Mouse (Mus musculus) retina, embryonic 14.5 days (tissue): ENCODE data around the gene Prrg2.

ENCODE experiments used
- DNase-seq: peaks from one replicate; pipeline ENCODE4 v3.0.0-alpha.2; 2015; ENCODE audit warnings: low spot score

Gene Prrg2

DNA sequence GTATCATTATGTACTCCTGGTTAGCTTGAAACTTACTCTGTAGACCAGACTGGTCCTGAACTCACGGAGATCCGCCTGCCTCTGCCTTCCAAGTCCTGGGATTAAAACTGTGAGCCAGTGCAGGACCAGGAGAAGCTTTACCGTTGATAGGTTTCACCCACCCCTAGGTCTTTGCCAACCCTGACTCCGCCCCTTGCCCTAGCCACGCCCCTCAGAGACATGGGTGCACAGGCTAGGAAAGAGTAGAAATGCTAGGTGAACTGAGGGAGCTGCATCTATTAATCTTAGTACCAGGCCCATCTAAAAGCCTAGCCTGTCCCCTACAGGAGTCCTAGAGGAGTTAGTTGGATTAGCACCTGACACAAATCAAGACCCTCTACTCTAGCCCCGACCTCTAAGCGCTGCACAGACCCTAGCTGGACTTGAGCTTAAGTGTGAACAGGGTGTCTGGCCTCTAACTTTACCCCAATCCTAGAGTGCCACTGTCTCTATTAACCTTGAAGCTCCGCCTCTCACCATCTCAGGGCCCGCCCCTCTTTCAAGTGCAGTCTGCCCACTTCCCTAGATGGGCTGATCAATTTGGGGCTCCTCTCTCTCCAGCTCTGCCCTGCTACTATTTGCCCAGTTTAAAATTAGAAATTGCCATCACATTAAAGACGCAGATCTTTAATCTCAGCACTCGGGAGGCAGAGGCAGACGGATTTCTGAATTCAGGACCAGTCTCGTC lies 27.9 kb upstream of the Prrg2 start:
- DNase-seq = no peak

DNA sequence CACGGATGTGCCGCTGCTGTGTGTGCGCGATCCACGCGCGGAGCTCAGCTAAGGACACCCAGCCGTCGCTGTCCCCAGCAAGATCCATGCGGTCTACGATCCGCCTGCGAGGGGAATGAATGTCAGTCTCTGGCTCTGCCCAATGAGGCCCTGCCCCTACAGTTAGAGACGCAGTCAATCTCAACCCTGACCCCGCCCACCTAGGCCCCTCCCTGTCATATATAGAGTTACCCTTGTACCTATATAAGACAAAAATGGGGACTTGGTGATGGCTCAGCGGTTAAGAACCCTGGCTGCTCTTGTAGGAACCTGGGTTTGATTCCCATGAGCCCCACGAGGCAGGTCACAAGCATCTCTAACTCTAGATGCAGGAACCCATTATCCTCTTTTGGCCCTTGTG lies 26.1 kb upstream of the Prrg2 start:
- no peak for DNase-seq

DNA sequence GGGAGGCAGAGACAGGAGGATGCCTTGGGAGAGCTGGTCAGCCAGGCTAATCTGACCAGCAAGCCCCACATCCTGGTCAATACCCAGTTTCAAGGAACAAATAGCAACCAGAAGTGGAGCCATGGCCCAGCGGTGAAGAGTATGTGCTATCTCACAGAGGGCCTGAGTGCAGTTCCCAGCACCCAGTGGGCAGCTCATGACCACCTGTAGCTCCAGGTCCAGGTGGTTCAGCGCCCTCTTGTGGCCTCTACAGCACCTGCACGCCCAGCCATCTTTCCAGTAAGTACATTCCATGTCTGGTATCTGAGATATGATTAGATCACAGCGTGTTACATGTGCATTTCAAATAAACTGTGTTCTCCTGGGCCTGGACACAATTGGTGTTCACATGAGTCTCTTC lies 23.6 kb upstream of the Prrg2 start:
- DNase-seq = no peak

DNA sequence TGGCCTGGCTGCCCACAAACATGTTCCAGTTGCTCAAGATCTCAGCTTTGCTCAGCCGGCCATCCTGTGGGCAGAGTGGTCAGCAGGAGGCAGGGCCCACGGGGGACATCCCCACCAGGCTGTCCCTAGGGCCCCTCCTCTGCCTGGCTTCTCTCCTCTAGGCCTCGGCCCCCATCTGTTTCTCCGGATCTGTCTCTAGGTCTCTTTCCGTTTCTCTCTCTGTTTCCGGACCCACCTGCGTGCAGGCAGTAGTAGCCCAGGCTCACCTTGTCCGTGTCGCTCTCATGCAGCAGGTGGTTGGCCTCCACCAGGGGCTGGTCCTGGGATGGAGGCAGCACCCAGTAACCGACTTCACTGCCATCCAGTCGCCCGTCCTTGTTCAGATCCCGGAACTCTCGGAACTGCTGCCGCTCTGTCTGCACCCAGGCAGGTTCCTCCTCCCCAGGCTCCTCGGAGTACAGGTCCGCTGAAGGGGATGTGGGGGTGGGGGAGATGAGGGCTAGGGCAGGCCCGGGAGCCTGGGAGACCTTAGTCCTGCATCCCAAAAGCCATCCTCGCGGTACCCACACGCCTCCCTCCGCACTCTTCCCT lies 20.9 kb upstream of the Prrg2 start:
- no peak for DNase-seq

DNA sequence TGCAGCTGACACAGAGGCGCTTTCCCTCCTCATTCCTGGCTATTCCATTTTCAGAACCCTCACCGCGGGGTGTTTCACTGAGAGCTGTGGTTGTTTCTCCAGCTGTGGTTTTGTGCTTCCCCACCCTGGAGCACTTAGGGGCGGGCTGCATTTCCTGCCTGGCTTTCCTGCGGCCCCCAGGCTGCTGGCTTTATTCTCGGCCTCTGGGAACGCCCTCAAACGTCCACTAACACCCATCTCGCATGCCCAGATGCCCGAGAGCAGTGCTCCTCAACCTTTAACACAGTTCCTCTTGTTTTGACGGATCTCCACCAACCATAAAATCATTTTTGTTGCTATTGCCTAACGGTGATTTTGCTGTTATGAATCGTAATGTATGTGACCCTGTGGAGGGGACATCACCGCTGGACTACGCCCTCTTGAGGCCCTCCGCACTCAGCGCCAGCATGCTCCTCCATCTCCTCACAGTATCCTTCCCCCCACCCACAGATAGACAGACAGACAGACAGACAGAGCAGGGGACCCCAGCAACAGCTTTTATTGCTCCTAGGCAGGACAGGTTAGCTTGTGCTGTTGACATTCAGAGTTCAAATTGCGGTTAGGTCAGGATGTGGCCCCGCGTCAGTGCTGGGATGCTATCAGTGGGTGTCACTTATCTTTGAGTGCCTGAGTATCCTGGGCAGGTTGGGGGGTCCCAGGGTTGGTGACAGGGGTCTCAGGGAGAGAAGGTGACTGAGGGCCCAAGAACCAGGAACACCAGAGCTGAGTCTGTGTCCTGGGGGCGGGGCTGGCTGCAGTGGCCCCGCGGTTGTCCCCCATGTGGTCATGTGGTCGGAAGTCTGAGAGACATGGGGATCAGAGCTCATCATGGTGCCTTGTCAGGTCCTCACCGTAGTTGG lies 20.2 kb upstream of the Prrg2 start:
- DNase-seq = no peak

DNA sequence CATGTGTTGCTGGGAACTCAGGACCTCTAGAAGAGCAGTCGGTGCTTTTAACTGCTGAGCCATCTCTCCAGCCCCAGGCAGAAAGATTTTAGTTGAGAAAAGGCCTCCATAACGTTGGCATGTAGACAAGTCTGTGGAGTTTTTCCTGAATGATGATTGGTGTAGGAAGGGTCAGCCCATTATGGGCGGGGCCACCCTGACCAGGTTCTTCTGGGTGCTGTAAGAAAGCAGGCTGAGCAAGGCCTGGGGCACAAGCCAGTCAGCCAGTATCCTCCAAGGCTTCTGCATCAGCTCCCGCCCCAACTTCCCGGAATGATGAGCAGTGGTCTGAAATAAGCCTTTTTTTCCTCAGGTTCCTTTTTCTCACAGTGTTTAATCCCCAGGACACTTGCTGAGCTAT lies 18.5 kb upstream of the Prrg2 start:
- DNase-seq = no peak

DNA sequence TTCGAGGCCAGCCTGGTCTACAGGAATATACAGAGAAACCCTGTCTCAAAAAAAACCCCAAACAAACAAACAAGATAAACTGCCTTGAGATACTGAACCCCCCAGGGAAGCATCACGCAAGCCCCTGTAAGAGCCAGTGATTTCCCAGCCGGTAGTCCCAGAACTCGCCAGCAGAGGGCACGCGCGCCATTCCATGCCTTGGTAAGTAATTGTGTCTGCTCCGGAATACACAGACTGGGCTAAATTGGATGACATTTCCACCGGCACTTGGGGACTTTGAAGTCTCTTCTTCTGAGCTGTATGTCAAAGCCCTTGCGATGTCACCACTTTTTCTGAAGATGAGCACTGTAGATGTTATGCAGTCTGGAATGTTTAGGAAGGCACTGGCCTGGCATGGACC lies 17.4 kb upstream of the Prrg2 start:
- DNase-seq = peak; percentile 97

DNA sequence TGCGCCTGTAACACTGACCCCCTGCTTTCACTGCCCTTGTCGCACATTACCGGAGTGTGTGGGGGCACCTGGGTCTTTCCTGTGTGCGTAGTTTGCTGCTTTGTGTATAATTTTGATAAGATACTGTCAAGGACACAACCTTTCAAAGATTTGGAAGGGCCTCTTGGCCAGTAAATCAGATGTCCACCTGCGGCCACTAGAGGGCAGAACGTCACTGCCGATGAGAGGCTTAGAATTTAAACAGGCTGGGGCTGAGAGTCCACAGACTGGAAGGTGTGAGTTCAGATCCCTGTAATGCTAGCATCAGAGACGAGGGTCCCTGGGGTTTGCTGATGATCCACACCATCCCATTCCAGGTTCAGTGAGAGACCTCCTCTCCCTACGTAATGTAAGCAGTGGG lies 16.0 kb upstream of the Prrg2 start:
- DNase-seq = peak; percentile 80

DNA sequence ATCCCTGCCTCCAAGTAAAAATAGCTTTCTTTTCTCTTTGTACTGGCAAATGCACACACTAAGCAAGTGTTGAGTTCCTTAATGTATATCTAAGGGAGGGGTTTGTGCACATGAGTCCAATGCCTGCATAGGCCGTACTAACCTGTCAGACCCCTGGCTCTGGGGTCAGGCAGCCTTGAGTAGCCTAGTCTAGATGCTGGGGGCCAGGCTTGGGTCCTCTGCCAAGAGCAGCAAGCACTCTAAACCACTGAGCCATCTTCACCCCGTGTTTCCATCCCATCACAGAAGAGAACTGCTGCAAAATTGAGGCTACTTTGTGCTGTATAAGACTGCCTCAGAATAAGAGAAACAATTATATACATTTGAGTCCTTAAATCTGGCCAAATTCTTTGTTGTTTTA lies 15.4 kb upstream of the Prrg2 start:
- no peak for DNase-seq

DNA sequence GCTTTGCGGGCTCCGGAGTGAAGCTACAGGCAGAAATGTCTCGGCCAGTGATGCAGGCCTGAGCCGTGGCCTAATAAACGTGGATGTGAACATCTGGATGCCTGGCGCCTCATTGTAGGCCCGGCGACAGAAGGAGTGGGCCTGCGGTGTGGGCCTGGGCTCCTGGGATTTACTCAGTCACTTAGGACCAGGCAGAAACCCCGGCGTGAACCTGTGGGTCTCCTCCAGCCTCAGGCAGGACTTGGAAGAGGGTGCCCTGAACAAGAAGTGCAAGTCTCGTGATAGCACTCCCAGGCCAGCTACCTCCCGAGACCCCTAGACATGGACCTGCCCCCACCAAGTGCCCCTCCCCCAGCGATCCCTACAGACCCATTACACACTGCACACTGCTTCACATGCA lies 14.8 kb upstream of the Prrg2 start:
- no peak for DNase-seq

DNA sequence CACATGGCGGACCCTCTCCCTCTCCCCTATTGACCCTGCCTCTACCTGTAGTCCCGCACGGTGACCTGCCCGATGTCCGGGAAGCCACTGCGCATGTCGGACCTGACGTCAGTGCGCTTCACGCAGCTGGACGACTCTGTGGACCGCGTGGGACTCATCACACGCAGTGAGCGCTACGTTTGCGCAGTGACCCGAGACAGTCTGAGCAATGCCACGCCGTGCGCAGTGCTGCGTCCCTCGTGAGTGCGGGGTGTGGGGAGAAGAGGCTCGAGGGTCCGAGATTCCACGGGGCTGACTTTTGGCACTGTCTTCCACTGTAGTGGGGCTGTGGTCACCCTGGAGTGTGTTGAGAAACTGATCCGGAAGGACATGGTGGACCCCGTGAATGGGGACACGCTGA lies 14.0 kb upstream of the Prrg2 start:
- no peak for DNase-seq

DNA sequence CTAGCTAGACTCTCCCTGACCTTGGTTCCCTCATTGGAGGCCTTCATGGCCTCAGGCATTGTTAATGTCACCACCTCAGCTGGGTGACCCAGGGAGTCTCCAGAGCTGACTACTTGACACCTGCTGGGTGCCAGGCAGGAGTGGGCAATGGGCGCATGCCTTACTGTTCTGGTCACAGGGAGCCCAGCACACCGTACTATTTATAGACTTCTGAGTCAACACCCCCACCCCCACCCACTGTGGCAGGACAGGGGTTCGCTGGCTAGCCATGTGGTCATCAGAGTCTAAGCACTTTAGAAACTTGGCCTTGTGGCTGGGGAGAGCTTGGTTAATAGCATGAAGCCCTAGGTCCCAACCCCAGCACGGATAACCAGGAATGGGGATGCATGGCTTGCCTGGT lies 12.9 kb upstream of the Prrg2 start:
- no peak for DNase-seq

DNA sequence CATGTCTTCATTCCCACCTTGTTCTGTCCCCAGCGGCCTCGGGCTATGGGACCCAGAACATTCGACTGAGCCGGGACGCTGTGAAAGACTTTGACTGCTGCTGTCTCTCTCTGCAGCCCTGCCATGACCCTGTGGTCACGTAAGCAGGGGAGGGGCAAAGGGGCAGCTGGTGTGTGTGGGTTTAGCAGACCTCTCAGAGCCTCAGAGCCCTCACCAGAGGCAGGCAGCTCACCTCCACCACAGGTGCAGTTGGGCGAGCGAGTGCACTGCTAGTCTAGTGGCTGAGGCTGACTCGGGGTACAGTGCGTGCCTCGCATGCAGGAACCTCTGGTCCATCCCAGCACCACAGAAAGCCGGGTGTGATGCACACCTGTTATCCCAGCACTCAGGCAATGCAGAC lies 11.5 kb upstream of the Prrg2 start:
- DNase-seq = no peak

DNA sequence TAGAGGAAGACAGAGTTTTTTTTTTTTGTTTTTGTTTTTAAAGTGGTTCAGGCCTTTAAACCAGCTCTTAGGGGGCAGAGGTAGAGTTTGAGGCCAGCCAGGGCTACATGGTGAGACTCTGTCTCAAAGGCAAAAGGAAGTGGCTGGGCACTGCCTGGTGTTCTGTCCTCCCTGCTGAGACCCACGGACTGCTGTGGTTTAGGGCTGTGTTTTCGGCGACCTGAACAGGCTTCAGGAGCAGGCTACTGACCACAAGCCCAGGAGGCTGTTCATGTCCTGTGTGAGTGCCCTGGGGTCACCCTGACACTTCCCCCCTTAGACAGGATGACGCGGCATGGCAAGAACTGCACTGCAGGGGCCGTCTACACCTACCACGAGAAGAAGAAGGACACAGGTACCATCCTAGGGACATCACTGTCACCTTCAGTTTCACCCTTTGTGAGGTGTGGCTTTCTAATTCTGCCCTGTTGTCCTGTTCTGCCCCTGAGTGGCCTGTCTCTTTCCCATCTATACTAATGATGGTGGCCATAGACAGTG lies 10.8 kb upstream of the Prrg2 start:
- DNase-seq = no peak

DNA sequence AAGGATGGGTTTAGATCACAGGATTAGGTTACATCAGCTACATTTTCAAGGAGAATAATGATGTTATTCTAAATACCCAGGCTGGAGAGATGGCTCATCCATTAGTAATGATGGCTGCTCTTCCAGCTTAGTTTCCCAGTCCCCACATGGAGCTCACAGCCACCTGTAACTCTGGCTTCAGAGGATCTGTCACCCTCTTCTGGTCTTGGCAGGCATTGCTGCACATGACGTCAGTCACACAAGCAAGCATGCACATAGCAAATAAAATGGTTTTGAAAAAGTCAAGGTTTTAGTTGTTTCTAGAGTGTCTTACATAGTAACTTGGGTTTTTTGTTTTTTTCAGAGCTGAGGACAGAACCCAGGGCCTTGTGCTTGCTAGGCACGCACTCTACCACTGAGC lies 9.8 kb upstream of the Prrg2 start:
- no peak for DNase-seq

DNA sequence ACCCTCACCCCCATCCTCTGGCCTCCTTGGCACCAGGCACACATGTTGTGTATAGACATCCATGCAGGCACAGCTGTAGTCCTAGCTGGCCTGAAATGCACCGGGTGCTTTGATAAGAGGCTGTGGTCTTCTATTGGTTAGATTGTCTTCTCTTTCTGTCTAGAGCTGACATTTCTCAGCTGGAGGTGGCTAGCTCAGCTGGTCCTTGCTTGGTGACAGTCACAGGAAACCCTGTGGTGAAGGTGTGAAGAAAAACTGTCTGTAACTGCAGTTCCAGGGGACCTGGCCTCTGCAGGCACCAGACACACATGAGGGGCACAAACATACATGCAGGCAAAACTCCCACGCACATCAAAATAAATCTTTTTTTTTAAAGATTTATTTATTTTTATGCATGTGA lies 7.2 kb upstream of the Prrg2 start:
- no peak for DNase-seq

DNA sequence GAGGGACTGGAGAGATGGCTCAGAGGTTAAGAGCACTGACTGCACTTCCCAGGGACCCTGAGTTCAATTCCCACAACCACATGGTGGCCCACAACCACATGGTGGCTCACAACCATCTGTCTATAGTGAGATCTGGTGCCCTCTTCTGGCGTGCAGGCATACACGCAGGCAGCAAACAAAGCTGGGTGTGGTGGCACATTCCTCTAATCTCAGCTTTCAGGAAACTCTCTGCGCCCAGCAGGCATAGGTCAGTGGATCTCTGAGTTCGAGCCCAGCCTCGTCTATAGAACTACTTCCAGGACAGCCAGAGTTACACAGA lies 5.5 kb upstream of the Prrg2 start:
- DNase-seq = peak; percentile 60

DNA sequence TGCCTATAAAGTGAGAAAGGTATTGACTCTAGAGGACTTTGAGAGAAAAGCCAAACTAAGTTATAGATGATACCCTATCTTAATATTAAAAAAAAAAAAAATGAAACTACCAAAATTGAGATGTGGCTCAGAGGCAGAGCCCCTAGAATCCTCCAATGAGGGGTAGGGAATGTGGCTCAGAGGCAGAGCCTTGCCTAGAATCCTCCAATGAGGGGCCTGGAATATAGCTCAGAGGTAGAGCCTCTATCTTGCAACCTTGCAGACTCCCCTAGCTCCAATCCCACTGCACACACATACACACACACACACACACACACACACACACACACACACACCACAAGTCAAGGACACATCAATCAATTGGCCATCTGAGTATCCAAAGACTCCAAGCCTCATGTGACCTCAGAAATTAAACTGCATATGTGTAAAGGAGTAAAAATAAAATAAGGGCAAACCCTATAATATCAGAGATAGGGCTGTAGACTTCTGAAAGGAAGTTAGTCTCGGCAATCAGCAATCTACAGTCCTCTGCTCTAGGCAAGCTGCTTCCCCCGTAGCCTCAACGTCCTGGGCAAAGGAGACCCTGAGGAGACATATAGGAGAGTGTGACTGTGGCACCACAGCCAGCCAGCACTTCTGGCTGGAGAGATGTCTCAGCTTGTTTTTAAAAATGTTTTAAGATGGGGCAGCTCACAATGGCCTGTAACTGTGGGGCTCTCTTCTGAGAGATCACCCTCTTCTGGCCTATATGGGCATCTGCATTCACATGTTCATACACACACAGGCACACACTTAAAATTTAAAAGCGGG lies 4.9 kb upstream of the Prrg2 start:
- DNase-seq = no peak

DNA sequence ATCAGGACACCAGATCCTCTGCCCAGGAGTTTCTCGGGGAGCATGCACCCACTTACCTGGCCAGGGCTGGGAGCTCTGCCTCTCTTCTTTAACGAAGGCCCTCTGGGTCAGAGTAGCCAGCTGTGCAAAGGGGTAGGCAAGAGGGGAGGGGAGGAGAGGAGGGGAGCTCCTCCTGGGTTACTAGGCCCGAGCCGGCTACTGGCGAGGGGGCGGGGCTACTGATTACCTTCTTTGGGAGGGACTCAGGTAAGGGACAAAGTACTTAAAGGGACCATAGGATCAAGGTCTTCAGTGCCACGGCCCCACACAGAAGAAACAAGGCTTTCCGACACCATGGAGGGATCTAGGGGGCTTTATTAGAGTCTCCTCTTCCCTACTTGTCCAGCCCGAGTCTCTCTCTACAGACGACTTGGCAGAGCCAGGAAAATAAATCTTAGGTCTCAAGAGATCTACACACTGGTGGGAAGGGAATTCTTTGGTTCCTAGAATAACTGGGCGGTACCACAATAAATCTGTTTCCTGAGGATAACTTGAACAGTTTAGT lies 873 bp downstream of the Prrg2 start:
- DNase-seq = no peak

DNA sequence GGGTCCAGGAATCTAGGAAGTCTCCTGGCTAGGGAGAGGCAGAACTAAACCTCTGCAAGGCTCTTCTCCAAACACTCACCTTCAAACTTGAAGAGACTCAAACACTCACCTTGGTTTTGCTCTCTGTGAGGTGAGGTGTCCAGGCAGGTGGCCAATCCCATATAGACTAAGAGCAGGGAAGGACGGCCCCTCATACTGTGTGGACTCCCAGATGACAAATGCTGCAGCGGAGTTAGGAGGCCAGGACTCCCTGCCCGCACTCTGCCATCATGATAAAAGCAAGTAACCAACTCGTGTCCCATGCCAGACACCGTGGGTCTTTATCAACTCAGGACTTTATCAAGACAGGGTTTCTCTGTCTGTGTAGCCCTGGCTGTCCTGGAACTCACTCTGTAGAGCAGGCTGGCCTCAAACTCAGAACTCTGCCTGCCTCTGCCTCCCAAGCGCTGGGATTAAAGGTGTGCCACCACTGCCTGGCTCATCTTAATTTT lies 1.8 kb downstream of the Prrg2 start:
- no peak for DNase-seq

DNA sequence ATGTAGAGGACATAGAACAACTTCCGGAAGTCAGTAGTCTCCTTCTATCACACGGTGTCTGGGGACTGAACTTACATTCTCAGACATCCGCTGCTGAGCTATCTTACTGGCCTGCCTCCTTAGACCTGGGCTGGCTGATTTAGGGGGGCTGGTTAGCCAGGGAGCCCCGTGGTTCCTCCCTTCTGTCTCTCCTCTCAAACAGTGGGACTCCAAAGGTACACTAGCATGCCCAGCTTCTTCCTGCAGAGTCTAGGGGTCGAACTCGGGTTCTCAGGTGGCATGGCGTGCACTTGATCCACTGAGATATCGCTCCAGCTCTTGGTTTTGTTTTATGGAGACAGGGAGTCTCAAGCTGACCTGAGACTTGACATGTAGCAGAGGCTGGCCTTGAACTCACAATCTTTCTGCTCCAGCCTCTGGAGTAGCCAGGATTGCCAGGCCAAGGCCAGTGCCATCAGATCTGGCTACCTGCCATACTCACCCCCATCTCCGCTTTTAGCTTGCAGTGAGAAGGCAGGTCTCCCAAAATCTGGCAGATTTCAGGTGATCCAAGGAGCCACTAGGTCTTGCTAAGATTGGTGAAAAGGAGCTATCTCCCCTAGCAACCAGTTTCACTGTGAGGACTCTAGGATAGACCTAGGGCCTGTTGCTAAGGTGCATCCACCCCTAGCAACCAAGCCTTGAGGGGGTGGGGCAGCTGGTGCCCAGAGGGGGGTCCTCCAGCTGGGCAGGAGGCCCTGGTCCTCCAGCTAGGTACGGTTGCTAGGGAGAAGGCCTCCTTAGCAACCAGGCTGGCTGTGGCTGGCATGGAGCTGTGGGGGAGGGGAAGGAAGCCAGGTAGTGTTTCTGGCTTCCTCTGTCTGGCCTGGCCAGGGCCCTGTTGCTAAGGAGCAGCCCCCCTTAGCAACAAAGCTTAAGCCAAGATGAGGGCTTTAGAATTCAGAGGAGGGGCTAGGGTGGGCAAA lies 3.6 kb downstream of the Prrg2 start:
- DNase-seq = peak; percentile 33
